Mouse (Mus musculus): ENCODE results near the gene Tanc1.

Gene Tanc1

GRCm38 (mm10) chr2:59783832-59784627 is 172.2 kb downstream of the Tanc1 start:
- no peak for DNase-seq (ENCODE audit: low read depth in 2 of 2, low spot score in 2 of 2)

- DNase-seq (ENCODE audit: low read depth in 2 of 2, low spot score in 2 of 2): no peak
Observed at GRCm38 (mm10) chr2:59784628-59784883, 172.7 kb downstream of the Tanc1 start.

GRCm38 (mm10) chr2:59785597-59785996 is 173.8 kb downstream of the Tanc1 start:
- DNase-seq (ENCODE audit: low read depth in 2 of 2, low spot score in 2 of 2): no peak

DNA sequence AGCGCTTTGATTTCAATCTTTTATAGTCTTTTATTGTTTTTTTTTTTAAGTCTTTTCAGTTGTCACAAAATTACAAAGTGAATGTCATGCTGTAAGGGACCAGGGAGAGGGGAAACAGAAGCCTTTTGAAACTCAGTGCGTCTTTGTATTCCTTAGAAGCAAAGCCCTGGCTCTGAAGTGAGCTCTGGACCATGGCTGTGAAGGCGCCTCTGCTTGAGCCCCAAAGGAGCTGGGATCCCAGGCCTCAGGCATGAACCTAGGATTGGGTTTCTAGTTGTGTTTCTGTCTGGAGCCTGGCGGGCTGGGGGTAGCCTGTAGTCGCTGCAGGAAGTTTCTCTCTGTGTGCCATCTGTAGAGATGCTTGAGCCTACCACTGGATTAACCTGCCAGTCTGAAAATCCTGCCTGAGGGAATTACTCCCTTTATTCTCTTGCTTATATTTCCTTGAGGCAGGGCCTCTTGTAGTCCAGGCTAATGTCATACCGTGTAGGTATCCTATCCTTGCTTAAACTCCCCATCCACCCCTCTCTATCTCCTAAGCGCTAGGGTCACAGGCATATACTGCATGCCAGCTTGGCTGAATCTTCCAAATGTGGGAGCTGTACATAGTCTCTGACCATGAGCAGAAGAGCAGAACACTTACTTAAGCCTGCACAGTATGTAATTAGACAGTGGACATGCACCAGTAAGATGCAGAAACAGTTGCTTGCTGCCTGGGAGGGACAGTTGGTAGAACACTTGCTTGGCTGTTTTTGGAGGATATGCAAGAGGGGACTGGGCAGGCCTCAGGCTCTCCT is 177.1 kb downstream of the Tanc1 start:
- no peak for DNase-seq (ENCODE audit: low read depth in 2 of 2, low spot score in 2 of 2)

- no peak for DNase-seq (ENCODE audit: low read depth in 2 of 2, low spot score in 2 of 2)
Observed at GRCm38 (mm10) chr2:59791596-59791995, 179.8 kb downstream of the Tanc1 start.

DNA sequence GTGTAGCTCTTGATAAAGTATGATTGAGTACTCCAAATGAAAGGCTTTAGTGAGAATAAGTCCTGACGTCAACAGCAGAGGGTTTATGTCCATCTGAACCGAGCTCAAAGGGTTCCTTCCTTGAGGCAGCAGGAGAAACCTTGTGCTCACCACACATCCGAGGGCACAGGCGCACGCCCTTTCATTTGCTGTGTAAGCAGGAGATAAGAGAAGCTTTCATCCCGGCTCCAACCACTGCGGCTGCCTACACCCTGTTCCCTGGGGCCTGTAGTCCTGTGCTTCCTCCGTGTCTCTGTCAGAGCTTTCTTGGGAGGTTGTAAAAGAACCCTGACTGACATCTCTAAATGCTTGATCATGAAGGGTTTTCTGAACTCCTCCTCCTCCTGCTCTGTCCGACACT is 181.5 kb downstream of the Tanc1 start:
- DNase-seq (ENCODE audit: low read depth in 2 of 2, low spot score in 2 of 2): no peak

DNA sequence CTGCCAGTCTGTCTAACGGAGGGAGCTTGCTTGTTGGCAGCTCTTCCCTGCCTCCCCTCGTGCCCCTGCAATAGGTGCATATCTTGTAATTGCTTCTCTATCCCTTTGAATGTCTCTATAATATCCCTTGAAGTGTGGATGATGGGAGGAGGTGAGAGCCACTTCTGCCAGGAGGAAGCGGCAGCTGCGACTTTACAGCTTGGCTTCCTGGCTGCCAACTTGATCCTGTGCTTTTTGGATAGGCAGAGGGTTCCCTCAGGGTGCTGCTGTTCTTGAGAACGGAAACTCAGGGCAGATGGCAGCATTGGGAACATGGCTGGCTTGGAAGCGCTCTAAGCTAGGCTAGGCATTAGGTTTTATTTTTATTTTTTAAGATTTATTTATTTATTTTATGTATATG is 183.0 kb downstream of the Tanc1 start:
- no peak for DNase-seq (ENCODE audit: low read depth in 2 of 2, low spot score in 2 of 2)

DNA sequence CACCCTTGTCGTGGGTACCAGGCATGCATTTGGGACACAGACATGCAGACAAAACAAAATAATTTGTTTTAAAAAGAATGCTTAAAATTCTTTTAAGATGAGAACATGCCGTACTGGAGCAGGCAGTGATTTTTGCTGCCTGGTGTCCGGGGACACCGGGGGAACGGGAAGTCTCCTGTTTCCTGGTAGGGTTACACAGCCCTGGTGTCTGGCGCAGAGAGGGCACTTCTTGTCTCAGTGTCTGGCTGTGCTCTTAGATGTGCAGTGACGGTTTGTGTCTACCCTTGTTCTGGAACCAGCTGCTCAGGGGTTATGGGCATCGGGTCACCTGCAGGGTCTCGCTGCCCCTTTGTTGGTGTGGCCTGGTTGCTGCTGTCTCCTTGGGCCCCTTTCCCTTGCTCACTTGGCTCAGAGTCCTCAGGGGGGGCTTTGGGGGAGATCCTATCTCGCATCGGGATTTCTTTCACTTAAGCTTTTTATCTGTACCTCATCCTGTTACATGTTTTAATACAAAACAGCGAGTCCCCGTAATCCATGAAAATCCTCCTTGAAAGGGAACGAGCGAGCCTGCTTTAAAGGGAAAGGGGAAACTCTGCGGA is 187.2 kb downstream of the Tanc1 start:
- DNase-seq (ENCODE audit: low read depth in 2 of 2, low spot score in 2 of 2): no peak

DNA sequence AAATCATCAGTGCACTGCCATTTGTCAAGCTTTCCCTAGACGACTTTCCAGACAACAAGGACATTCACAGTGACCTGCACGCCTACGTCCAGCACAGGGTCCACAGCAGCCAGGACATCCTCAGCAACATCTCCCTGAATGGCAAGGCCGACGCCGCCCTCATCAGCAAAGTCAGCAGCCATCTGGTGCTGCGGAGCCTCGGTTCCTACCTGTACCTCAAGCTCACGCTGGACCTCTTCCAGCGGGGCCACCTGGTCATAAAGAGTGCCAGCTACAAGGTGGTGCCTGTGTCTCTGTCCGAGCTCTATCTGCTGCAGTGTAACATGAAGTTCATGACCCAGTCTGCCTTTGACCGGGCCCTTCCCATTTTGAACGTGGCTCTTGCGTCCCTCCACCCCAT is 187.7 kb downstream of the Tanc1 start:
- DNase-seq (ENCODE audit: low read depth in 2 of 2, low spot score in 2 of 2): no peak

DNA sequence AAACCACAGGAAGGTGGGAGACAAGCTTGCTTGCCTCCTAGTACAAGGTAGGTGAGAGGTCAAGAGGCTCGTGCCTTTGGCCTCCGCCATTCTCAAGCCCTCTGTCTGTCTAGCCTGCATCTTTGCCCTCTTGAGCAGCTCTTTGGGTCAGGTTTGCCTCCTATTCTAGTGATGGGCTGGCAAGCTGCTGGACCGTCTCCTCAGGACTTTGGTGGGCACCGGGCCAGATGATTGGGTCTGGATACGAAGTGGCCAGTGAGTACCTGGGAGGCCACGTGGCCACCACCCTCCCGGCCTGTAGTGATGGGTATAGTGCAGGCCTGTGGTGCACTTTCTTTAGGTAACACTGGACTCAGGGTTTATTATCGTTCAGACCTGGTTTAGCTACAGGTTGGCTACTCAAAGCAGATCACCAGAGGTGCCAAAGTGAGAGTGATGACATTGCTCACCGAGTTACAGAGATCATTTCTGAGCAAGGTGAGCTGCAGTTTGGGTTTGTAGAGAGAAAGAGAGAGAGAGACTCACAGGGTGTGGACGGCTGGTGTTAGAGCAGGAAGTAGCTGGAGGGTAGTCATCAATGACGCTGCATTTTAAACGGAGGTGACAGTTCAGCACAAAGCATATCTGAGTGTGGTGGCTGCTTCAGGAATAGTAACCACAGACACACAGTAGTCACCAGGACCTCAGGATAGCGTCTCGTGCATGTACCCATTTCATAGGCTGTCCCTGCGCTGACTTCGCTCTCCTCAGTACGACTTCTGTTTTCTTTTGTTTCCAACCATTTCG is 188.8 kb downstream of the Tanc1 start:
- DNase-seq (ENCODE audit: low read depth in 2 of 2, low spot score in 2 of 2): no peak

- DNase-seq (ENCODE audit: low read depth in 2 of 2, low spot score in 2 of 2): no peak
Observed at GRCm38 (mm10) chr2:59802722-59803387, 191.0 kb downstream of the Tanc1 start.

DNA sequence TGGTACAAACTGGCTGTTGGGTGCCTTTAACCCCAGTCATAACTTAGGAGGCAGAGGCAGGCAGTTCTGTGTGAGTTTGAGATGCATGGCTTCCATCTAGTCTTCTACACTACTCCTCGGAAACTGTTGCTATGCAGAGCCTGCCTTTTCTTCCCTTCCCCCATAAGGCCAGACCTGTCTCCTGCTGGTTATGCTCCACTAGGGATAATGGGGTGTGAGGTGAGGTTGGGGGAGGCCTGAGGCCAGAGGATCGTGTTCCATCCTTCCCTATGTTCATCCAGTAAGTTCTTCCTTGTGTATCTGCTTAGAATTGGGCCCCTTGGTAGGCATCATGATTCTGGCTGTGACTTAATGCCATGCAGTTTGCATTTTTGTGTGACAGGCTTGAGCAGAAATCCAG is 193.8 kb downstream of the Tanc1 start:
- no peak for DNase-seq (ENCODE audit: low read depth in 2 of 2, low spot score in 2 of 2)

- DNase-seq (ENCODE audit: low read depth in 2 of 2, low spot score in 2 of 2): no peak
Observed at GRCm38 (mm10) chr2:59806038-59806437, 194.2 kb downstream of the Tanc1 start.

DNA sequence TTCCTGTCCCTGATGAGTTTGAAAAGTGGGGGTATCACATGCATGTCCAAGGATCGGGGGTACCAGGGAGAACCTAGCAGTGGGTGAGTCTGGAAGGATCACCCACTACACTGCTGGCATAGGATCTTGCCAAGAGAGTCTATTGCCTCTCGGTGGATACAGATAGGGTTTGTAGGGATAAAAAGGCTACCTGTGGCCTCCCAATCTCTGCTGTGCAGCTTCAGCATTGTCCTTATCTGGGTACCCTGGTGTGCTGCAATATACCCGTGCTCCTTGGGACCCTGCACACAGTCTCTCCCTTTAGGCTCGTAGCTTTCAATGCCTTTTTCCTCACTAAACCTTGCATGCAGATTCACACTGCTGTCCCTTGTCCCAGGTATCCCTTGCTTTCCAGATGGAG is 196.8 kb downstream of the Tanc1 start:
- no peak for DNase-seq (ENCODE audit: low read depth in 2 of 2, low spot score in 2 of 2)

DNA sequence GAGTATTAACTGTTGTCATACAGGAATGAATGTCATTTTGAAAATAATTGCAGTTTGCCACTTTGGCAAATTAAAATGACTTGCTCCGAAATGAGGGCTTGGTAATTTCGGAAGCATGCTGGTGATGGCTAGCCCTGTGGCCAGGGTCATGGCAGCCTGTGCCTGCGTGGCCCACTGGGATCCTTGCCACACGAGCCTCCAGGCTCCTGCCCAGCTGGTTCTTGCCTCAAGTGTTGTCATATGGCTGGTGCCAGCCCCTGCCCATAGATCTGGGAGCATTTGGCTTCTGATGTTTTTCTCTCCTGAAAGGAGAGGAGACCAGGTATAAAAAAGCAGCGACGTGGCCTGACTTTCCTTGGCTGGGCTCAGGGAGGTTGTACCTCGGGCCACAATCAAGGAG is 198.2 kb downstream of the Tanc1 start:
- no peak for DNase-seq (ENCODE audit: low read depth in 2 of 2, low spot score in 2 of 2)

- DNase-seq (ENCODE audit: low read depth in 2 of 2, low spot score in 2 of 2): no peak
Observed at GRCm38 (mm10) chr2:59811247-59811646, 199.4 kb downstream of the Tanc1 start.

DNA sequence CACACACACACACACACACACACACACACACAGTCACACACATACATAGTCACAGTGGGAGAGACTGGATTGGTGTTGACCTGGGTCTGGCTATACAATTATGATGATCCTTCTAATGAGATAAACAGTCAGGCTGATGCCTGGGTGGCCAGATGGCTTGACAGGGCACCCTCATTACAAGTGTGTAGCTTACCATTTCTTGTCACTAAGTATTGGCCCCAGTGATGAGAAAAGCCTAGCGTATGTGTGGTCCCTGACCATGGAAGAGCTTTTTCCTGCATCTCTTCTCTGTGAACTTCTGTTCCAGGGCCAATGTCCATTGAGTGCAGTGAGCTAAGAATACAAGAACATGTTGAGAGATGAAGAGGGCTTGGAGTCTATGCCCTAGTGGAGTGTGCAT is 200.8 kb downstream of the Tanc1 start:
- no peak for DNase-seq (ENCODE audit: low read depth in 2 of 2, low spot score in 2 of 2)

GRCm38 (mm10) chr2:59813457-59813856 is 201.6 kb downstream of the Tanc1 start:
- no peak for DNase-seq (ENCODE audit: low read depth in 2 of 2, low spot score in 2 of 2)

DNA sequence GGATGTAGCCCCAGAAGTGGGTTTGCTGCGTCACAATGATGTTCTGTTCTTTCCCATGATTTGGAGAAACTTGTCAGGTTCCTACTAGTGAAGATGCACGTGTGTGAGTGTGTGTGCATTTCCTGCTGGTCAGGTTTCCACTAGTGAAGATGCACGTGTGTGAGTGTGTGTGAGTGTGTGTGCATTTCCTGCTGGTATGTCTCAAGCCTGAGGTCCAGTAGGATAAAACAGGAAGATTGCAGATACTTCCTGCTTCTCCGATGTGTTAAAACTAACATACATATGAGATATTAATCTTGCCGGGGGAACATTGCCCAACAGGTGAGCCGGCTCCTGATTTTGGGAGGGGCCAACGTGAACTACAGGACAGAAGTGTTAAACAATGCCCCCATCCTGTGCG is 203.2 kb downstream of the Tanc1 start:
- DNase-seq (ENCODE audit: low read depth in 2 of 2, low spot score in 2 of 2): no peak

DNA sequence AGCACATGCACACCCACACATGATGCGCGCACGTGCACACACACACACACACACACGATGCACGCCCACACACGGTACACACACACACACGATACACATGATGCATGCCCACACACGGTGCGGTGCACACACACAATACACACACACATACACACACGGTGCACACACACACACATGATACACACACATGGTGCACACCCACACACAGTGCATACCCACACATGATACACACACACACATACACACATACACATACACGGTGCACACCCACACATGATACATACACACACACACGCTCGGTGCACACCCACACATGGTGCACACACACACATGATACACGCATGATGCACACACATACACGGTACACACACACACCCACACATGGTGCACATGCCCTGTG is 206.8 kb downstream of the Tanc1 start:
- DNase-seq (ENCODE audit: low read depth in 2 of 2, low spot score in 2 of 2): no peak

DNA sequence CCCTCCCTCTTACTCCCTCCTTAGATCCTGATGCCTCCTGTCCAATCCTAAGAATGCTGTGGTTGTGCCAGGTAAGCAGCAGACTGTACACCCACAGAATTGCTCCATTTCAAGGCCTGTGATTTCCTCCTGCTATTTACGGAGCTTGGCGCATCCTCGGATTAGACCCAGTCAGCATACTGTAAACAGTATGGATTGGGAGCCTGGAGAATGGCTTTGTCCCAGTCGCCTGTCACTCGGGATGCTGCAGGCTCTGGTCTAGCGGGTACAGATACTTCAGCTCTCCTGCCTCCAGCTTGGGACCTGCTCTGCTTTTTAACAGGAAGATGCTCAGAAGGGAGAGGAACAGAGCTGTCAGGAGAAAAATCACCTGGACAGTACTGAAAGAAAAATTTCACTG is 207.6 kb downstream of the Tanc1 start:
- DNase-seq (ENCODE audit: low read depth in 2 of 2, low spot score in 2 of 2): no peak

Data from CD8-positive naive resting alpha-beta T cell, adult 2 months (primary cell).